Mouse (Mus musculus): ENCODE results near the gene Siae. TPM values are rescaled to one million over a fixed set of nuclear protein-coding genes. Genes with fewer than 3 reads are reported as not detected.

Siae gene
- total and polyA plus RNA-seq, 2 experiments: 17.4 to 27.5 TPM

DNA sequence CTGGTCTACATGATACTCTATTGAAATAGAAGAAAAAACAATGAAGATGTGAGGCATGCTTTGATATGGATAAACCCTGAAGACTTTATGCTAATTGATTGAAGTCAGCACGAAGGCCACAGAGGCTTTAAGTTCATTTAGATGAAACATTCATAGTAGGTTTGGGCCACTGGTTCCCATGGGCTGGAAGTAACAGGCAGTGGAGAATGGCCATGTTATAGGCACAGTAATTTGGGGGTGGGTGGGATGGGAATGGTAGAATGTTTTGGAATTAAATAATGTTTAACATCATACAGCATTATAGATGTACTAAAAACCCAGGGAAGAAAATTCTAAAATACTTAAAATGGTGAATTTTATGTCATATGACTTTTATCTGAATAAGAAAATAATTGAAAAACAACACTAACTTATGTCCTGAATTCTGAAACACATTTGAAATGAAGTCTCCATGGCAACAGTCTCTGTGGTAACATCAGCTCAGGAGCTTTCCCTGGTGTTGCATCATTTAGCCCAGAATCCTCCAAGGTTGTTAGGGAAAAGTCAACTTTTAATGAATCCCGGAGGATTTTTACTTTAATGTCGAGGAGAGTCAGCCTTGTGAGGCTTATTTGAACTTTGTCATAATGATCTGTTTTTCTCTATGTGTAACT lies 131.9 kb downstream of the Siae start:
- H3K9ac ChIP-seq (ENCODE audit: low read depth, low read length): no peak overlapping the region
- no peaks in the 10 kb centered on the region for H3K79me2 ChIP-seq (ENCODE audit: control insufficient read depth, insufficient read depth, low read length)
- TF ChIP-seq CTCF (IDR thresholded peaks at IDR 0.05; ENCODE audit: low read depth, low read length): no peak
- no peak for TF ChIP-seq POLR2A (IDR thresholded peaks at IDR 0.05; ENCODE audit: extremely low read depth, insufficient read depth, low read length)
- DNase-seq (ENCODE audit: extremely low read depth, low read depth, low spot score): no peak
- no peak overlapping the region for H3K27ac ChIP-seq (replicated peaks; ENCODE audit: insufficient read depth, low read depth, low read length)
- no peaks in the 10 kb centered on the region for H3K27me3 ChIP-seq (ENCODE audit: control insufficient read depth, insufficient read depth, low read length)
- no peaks in the 10 kb centered on the region for H3K4me1 ChIP-seq (ENCODE audit: control insufficient read depth, insufficient read depth, low read length)
- no peaks in the 10 kb centered on the region for H3K36me3 ChIP-seq (ENCODE audit: control insufficient read depth, insufficient read depth, low read length)
- H3K4me3 ChIP-seq (ENCODE audit: insufficient read depth, low read depth, low read length): no peak overlapping the region
- 68% methylated on average over 3 of the region's 3 CpGs for WGBS

DNA sequence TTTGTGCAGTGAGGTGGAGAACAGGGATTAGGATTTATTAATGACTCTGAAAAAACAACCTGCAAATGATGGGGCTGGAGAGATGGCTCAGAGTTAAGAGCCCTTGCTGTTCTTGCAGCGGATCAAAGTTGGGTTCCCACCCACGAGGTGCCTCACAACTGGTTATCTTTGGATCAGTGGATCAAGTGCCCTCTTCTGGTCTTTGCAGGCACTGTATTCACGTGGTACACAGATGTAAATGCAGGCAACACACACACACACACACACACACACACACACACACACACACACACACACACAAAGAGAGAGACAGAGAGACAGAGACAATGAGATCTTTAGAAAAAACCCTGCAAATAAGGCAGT lies 132.4 kb downstream of the Siae start:
- TF ChIP-seq POLR2A (IDR thresholded peaks at IDR 0.05; ENCODE audit: extremely low read depth, insufficient read depth, low read length) (no peak), CTCF (IDR thresholded peaks at IDR 0.05; ENCODE audit: low read depth, low read length) (no peak)
- Histone ChIP-seq H3K27ac (replicated peaks; ENCODE audit: insufficient read depth, low read depth, low read length) (no peak overlapping the region), H3K27me3 (ENCODE audit: control insufficient read depth, insufficient read depth, low read length) (no peaks in the 10 kb centered on the region), H3K4me1 (ENCODE audit: control insufficient read depth, insufficient read depth, low read length) (no peaks in the 10 kb centered on the region), H3K79me2 (ENCODE audit: control insufficient read depth, insufficient read depth, low read length) (no peaks in the 10 kb centered on the region), H3K4me3 (ENCODE audit: insufficient read depth, low read depth, low read length) (no peak overlapping the region), H3K9ac (ENCODE audit: low read depth, low read length) (no peak overlapping the region), H3K36me3 (ENCODE audit: control insufficient read depth, insufficient read depth, low read length) (no peaks in the 10 kb centered on the region)
- DNase-seq (ENCODE audit: extremely low read depth, low read depth, low spot score): no peak
- 48% methylated on average over 3 of the region's 3 CpGs for WGBS

- peak; percentile 29 for DNase-seq (ENCODE audit: extremely low read depth, low read depth, low spot score)
- Histone ChIP-seq H3K79me2 (ENCODE audit: control insufficient read depth, insufficient read depth, low read length) (no peaks in the 10 kb centered on the region), H3K36me3 (ENCODE audit: control insufficient read depth, insufficient read depth, low read length) (no peaks in the 10 kb centered on the region), H3K4me1 (ENCODE audit: control insufficient read depth, insufficient read depth, low read length) (no peaks in the 10 kb centered on the region), H3K27me3 (ENCODE audit: control insufficient read depth, insufficient read depth, low read length) (no peaks in the 10 kb centered on the region), H3K27ac (replicated peaks; ENCODE audit: insufficient read depth, low read depth, low read length) (no peak overlapping the region), H3K9ac (ENCODE audit: low read depth, low read length) (no peak overlapping the region), H3K4me3 (ENCODE audit: insufficient read depth, low read depth, low read length) (no peak overlapping the region)
- 64% methylated on average over 5 of the region's 5 CpGs for WGBS
- no peak for TF ChIP-seq POLR2A (IDR thresholded peaks at IDR 0.05; ENCODE audit: extremely low read depth, insufficient read depth, low read length)
- TF ChIP-seq CTCF (IDR thresholded peaks at IDR 0.05; ENCODE audit: low read depth, low read length): peak; percentile 44; the same call in 1 of the 2 replicates
Measured at GRCm38 (mm10) chr9:37689970-37690686, 134.6 kb downstream of the Siae start.

Other genes with a start within 250 kb of the Siae start
- 1.9 and 2.1 TPM in 2 replicates for gene Ccdc15, start 207.3 kb upstream of the Siae start, total RNA-seq (2014; rRNA removed)
- 0.35 and 0.59 TPM in 2 replicates for gene Ccdc15, start 207.3 kb upstream of the Siae start, polyA plus RNA-seq (2012; rRNA removed)
- not detected in 2 replicates for gene Hepacam, start 188.3 kb upstream of the Siae start, total RNA-seq (2014; rRNA removed)
- gene Hepacam, start 188.3 kb upstream of the Siae start, polyA plus RNA-seq (2012; rRNA removed): 0.02 TPM in 1 of 2 replicates, not detected in the other
- gene Robo4, start 153.8 kb upstream of the Siae start, total RNA-seq (2014; rRNA removed): 3.6 and 6.8 TPM in 2 replicates
- 5.0 and 7.4 TPM in 2 replicates for gene Robo4, start 153.8 kb upstream of the Siae start, polyA plus RNA-seq (2012; rRNA removed)
- gene Robo3, start 122.5 kb upstream of the Siae start, total RNA-seq (2014; rRNA removed): 0.07 TPM in 1 of 2 replicates, not detected in the other
- gene Robo3, start 122.5 kb upstream of the Siae start, polyA plus RNA-seq (2012; rRNA removed): 0.41 and 0.67 TPM in 2 replicates
- 10.3 and 11.7 TPM in 2 replicates for gene Msantd2, start 66.4 kb upstream of the Siae start, total RNA-seq (2014; rRNA removed)
- gene Msantd2, start 66.4 kb upstream of the Siae start, polyA plus RNA-seq (2012; rRNA removed): 8.3 and 16.2 TPM in 2 replicates
- gene Esam, start 27.6 kb upstream of the Siae start, total RNA-seq (2014; rRNA removed): 7.7 and 13.5 TPM in 2 replicates
- 6.3 and 8.8 TPM in 2 replicates for gene Esam, start 27.6 kb upstream of the Siae start, polyA plus RNA-seq (2012; rRNA removed)
- 1.5 and 1.6 TPM in 2 replicates for gene Vsig2, start 16.4 kb upstream of the Siae start, total RNA-seq (2014; rRNA removed)
- gene Vsig2, start 16.4 kb upstream of the Siae start, polyA plus RNA-seq (2012; rRNA removed): 0.78 and 1.5 TPM in 2 replicates
- 0.09 TPM in 1 of 2 replicates, not detected in the other for gene Nrgn, start 2.8 kb upstream of the Siae start, total RNA-seq (2014; rRNA removed)
- gene Nrgn, start 2.8 kb upstream of the Siae start, polyA plus RNA-seq (2012; rRNA removed): 0.25 and 0.86 TPM in 2 replicates
- gene Spa17, start 58.0 kb downstream of the Siae start, total RNA-seq (2014; rRNA removed): 0.27 and 0.55 TPM in 2 replicates
- gene Spa17, start 58.0 kb downstream of the Siae start, polyA plus RNA-seq (2012; rRNA removed): 0.13 TPM in 1 of 2 replicates, not detected in the other
- gene Tbrg1, start 101.6 kb downstream of the Siae start, total RNA-seq (2014; rRNA removed): 35.0 and 35.8 TPM in 2 replicates
- gene Tbrg1, start 101.6 kb downstream of the Siae start, polyA plus RNA-seq (2012; rRNA removed): 19.2 and 23.8 TPM in 2 replicates
- not detected in 2 replicates for gene Panx3, start 113.5 kb downstream of the Siae start, total RNA-seq (2014; rRNA removed)
- gene Panx3, start 113.5 kb downstream of the Siae start, polyA plus RNA-seq (2012; rRNA removed): not detected in 2 replicates
- gene Olfr160, start 160.6 kb downstream of the Siae start, total RNA-seq (2014; rRNA removed): not detected in 2 replicates
- not detected in 2 replicates for gene Olfr160, start 160.6 kb downstream of the Siae start, polyA plus RNA-seq (2012; rRNA removed)
- not detected in 2 replicates for gene Olfr874, start 189.4 kb downstream of the Siae start, total RNA-seq (2014; rRNA removed)
- not detected in 2 replicates for gene Olfr874, start 189.4 kb downstream of the Siae start, polyA plus RNA-seq (2012; rRNA removed)
- not detected in 2 replicates for gene Olfr875, start 216.2 kb downstream of the Siae start, total RNA-seq (2014; rRNA removed)
- not detected in 2 replicates for gene Olfr875, start 216.2 kb downstream of the Siae start, polyA plus RNA-seq (2012; rRNA removed)
- not detected in 2 replicates for gene Olfr876, start 247.3 kb downstream of the Siae start, total RNA-seq (2014; rRNA removed)
- gene Olfr876, start 247.3 kb downstream of the Siae start, polyA plus RNA-seq (2012; rRNA removed): not detected in 2 replicates

All from liver, adult 2 months (tissue).